Mouse (Mus musculus) cerebellum, adult 11-12 months (tissue): ENCODE results near the gene Rad52.

Experiments
- DNase-seq: peaks from one replicate; pipeline ENCODE4 v3.0.0; 2022

Rad52 gene

GRCm38 (mm10) chr6:119902204-119903080, at the start of gene Rad52:
Rad52 (plus strand) TSS chr6:119902698.
- peak; percentile 91 for DNase-seq

- no peak for DNase-seq
These were observed 48.3 kb upstream of the Rad52 start for GRCm38 (mm10) chr6:119854156-119854555.

- no peak for DNase-seq
These were observed 47.0 kb upstream of the Rad52 start for GRCm38 (mm10) chr6:119855471-119855870.

- DNase-seq: no peak
These were observed 42.3 kb upstream of the Rad52 start for GRCm38 (mm10) chr6:119860236-119860635.

- no peak for DNase-seq
These were observed 41.0 kb upstream of the Rad52 start for GRCm38 (mm10) chr6:119861519-119861918.

- peak; percentile 98 for DNase-seq
These were observed 38.0 kb upstream of the Rad52 start for GRCm38 (mm10) chr6:119864341-119865034.

- DNase-seq: no peak
These were observed 19.3 kb upstream of the Rad52 start for GRCm38 (mm10) chr6:119883151-119883550.

GRCm38 (mm10) chr6:119892711-119893110, 9.8 kb upstream of the Rad52 start:
- no peak for DNase-seq

GRCm38 (mm10) chr6:119903081-119903789, 737 bp downstream of the Rad52 start:
- DNase-seq: no peak

- DNase-seq: no peak
These were observed 3.0 kb downstream of the Rad52 start for GRCm38 (mm10) chr6:119905461-119905860.

- no peak for DNase-seq
These were observed 9.5 kb downstream of the Rad52 start for GRCm38 (mm10) chr6:119912046-119912445.

GRCm38 (mm10) chr6:119915710-119916109, 13.2 kb downstream of the Rad52 start:
- no peak for DNase-seq

GRCm38 (mm10) chr6:119918561-119919181, 16.2 kb downstream of the Rad52 start:
- peak; percentile 83 for DNase-seq

- no peak for DNase-seq
These were observed 19.6 kb downstream of the Rad52 start for GRCm38 (mm10) chr6:119922136-119922535.

GRCm38 (mm10) chr6:119922544-119922943, 20.0 kb downstream of the Rad52 start:
- DNase-seq: no peak

GRCm38 (mm10) chr6:119924235-119925005, 21.9 kb downstream of the Rad52 start:
- no peak for DNase-seq
